Mouse (Mus musculus) liver, postnatal 0 days (tissue): ENCODE measurements at regions not wholly inside any gene's neighbourhood (a gene's known extent, or its start where the extent isn't known, plus 50 kb on each side); places are given as distances from the start of the nearest gene placed in this dataset.

Source experiments
- CTCF ChIP-seq: sonication (generic); IDR thresholded peaks from 2 replicates; pipeline ENCODE4 v1.5.1; 2016; ENCODE audit warnings: antibody characterized with exemption, low read depth
- EP300 ChIP-seq: IDR thresholded peaks from 2 replicates; pipeline ENCODE4 v1.6.1; 2016; ENCODE audit warnings: antibody characterized with exemption, low read depth, mild to moderate bottlenecking

GRCm38 (mm10) chr12:49758391-49758790 lies 373.4 kb downstream of the Gm43517 start:
- TF ChIP-seq CTCF (no peak), EP300 (no peak)
